Mouse (Mus musculus) hindbrain, embryonic 10.5 days (tissue): ENCODE measurements around the gene Cacng7. TPM values are rescaled to one million over a fixed set of nuclear protein-coding genes. Genes with fewer than 3 reads are reported as not detected.

Experiments used
- DNase-seq: peaks from one replicate; pipeline ENCODE4 v3.0.0-alpha.2; 2017; ENCODE audit warnings: low spot score
- H3K27ac ChIP-seq: fragments of 300-500 bp; sonication (generic); 2 replicates; pipeline ENCODE4 v1.5.1; 2016; ENCODE audit warnings: mild to moderate bottlenecking, moderate library complexity
- H3K27me3 ChIP-seq: fragments of 300-500 bp; sonication (generic); 2 replicates; pipeline ENCODE4 v1.6.1; 2016; ENCODE audit warnings: mild to moderate bottlenecking; ENCODE audit not compliant: poor library complexity, insufficient read depth, severe bottlenecking
- H3K36me3 ChIP-seq: fragments of 300-500 bp; sonication (generic); 2 replicates; pipeline ENCODE4 v1.6.1; 2016; ENCODE audit warnings: mild to moderate bottlenecking, moderate library complexity
- H3K4me1 ChIP-seq: fragments of 300-500 bp; sonication (generic); replicated peaks from 2 replicates; pipeline ENCODE4 v1.6.1; 2016; ENCODE audit warnings: mild to moderate bottlenecking
- H3K4me3 ChIP-seq: fragments of 300-500 bp; sonication (generic); 2 replicates; pipeline ENCODE4 v1.5.1; 2016; ENCODE audit warnings: mild to moderate bottlenecking, moderate library complexity
- H3K9me3 ChIP-seq: fragments of 300-500 bp; sonication (generic); 2 replicates; pipeline ENCODE4 v1.6.1; 2016; ENCODE audit warnings: mild to moderate bottlenecking, moderate library complexity
- WGBS: fragments of 180-500 bp; shearing (Covaris S2); methylation state at CpG from one replicate; pipeline ENCODE4 v1.1.7; 2016; 5-methylcytosine and 5-hydroxymethylcytosine counted together
- polyA plus RNA-seq: library from polyadenylated mRNA; unstranded; fragments of >200 nt; fragmentation: Nextera tagmentation; extraction: Ambion mirVana; gene quantifications from 2 replicates; pipeline ENCODE4 v1.2.1, GENCODE M21; 2016

Gene Cacng7
- polyA plus RNA-seq, 1 experiment from 2014 or later, result 2.2 TPM

GRCm38 (mm10) chr7:3366705-3367516, 34.2 kb downstream of the Cacng7 start:
- H3K4me3 ChIP-seq, result no peak overlapping the region
- H3K9me3 ChIP-seq, result no peaks in the 10 kb centered on the region
- WGBS, result 12% methylated on average over 42 of the region's 42 CpGs
- H3K27ac ChIP-seq, result no peak overlapping the region
- peaks cover 35% of the 10 kb centered on the region for H3K27me3 ChIP-seq
- peaks cover 42% of the 10 kb centered on the region for H3K36me3 ChIP-seq
- DNase-seq, result no peak
- H3K4me1 ChIP-seq, result peaks cover 25% of the 10 kb centered on the region

GRCm38 (mm10) chr7:3367569-3367968, 34.8 kb downstream of the Cacng7 start:
- no peak overlapping the region for H3K4me3 ChIP-seq
- no peaks in the 10 kb centered on the region for H3K9me3 ChIP-seq
- peaks cover 37% of the 10 kb centered on the region for H3K36me3 ChIP-seq
- no peak overlapping the region for H3K27ac ChIP-seq
- DNase-seq, result no peak
- 10% methylated on average over 11 of the region's 11 CpGs for WGBS
- peaks cover 25% of the 10 kb centered on the region for H3K4me1 ChIP-seq
- peaks cover 35% of the 10 kb centered on the region for H3K27me3 ChIP-seq

- peak; percentile 15 for DNase-seq
- Histone ChIP-seq H3K27ac (no peak overlapping the region), H3K27me3 (peaks cover 35% of the 10 kb centered on the region), H3K4me3 (no peak overlapping the region), H3K4me1 (peaks cover 25% of the 10 kb centered on the region), H3K9me3 (no peaks in the 10 kb centered on the region), H3K36me3 (peaks cover 37% of the 10 kb centered on the region)
- WGBS, result 25% methylated on average over 12 of the region's 12 CpGs
Observed at GRCm38 (mm10) chr7:3368311-3368710, 35.6 kb downstream of the Cacng7 start.

- Histone ChIP-seq H3K36me3 (peaks cover 30% of the 10 kb centered on the region), H3K27me3 (peaks cover 35% of the 10 kb centered on the region), H3K27ac (no peak overlapping the region), H3K4me1 (peaks cover 25% of the 10 kb centered on the region), H3K4me3 (no peak overlapping the region), H3K9me3 (no peaks in the 10 kb centered on the region)
- no peak for DNase-seq
- WGBS, result 79% methylated on average over 6 of the region's 6 CpGs
Observed at GRCm38 (mm10) chr7:3369189-3369588, 36.4 kb downstream of the Cacng7 start.

DNA sequence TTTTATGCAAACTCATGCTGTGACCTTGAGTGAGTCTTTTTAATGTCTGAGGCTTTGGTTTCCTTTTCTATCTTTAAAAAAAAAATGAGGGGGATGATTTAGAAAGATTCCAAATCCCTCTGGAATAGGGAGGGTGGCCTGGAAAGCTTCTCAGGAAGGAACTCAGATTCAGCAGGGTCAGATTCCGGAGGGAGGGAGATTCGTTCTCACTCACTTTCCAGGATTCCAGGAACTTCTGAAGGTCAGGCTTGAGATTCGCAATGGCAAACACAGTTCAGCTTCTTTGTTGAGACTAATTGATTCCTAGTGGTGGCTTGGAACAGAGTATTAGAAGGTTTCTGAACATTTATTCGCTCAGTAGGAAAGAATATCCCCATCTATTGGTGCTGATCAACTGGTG, 37.7 kb downstream of the Cacng7 start:
- peaks cover 25% of the 10 kb centered on the region for H3K4me1 ChIP-seq
- H3K27ac ChIP-seq, result no peak overlapping the region
- DNase-seq, result no peak
- WGBS, result 58% methylated on average over 4 of the region's 4 CpGs
- H3K27me3 ChIP-seq, result peaks cover 27% of the 10 kb centered on the region
- no peaks in the 10 kb centered on the region for H3K9me3 ChIP-seq
- H3K4me3 ChIP-seq, result no peak overlapping the region
- H3K36me3 ChIP-seq, result peaks cover 18% of the 10 kb centered on the region

GRCm38 (mm10) chr7:3372376-3372775, 39.6 kb downstream of the Cacng7 start:
- H3K4me1 ChIP-seq, result peaks cover 10% of the 10 kb centered on the region

GRCm38 (mm10) chr7:3373754-3374153, 41.0 kb downstream of the Cacng7 start:
- Histone ChIP-seq H3K27ac (no peak overlapping the region), H3K4me1 (no peaks in the 10 kb centered on the region), H3K27me3 (no peaks in the 10 kb centered on the region), H3K4me3 (no peak overlapping the region), H3K36me3 (no peaks in the 10 kb centered on the region), H3K9me3 (no peaks in the 10 kb centered on the region)
- WGBS, result 92% methylated on average over 8 of the region's 8 CpGs
- DNase-seq, result no peak

More at GRCm38 (mm10) chr7:3372376-3372775, 39.6 kb downstream of the Cacng7 start:
- 48% methylated on average over 2 of the region's 2 CpGs for WGBS
- Histone ChIP-seq H3K27me3 (peaks cover 7% of the 10 kb centered on the region), H3K27ac (no peak overlapping the region), H3K4me3 (no peak overlapping the region), H3K36me3 (no peaks in the 10 kb centered on the region), H3K9me3 (no peaks in the 10 kb centered on the region)
- no peak for DNase-seq

DNA sequence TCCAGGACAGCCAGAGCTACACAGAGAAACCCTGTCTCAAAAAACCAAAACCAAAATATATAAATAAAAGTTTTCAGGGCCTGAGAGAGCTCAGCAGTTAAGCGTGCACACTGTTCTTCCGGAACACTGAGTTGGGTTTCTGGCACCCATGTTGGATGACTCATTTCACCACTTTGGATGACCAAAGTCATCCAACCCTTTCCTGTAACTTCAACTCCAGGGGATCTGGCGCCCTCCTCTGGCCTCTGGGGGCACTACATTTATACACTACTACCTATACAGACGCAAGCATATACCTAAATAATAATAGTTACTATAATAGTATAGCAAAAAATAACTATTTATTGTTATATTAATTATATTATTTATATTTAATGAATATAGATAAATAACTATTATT, 44.1 kb downstream of the Cacng7 start:
- H3K27ac ChIP-seq, result no peak overlapping the region
- peak; percentile 38 for DNase-seq
- 51% methylated on average over 4 of the region's 4 CpGs for WGBS
- H3K4me3 ChIP-seq, result no peak overlapping the region
- no peaks in the 10 kb centered on the region for H3K36me3 ChIP-seq
- H3K27me3 ChIP-seq, result no peaks in the 10 kb centered on the region
- no peaks in the 10 kb centered on the region for H3K4me1 ChIP-seq
- H3K9me3 ChIP-seq, result no peaks in the 10 kb centered on the region

DNA sequence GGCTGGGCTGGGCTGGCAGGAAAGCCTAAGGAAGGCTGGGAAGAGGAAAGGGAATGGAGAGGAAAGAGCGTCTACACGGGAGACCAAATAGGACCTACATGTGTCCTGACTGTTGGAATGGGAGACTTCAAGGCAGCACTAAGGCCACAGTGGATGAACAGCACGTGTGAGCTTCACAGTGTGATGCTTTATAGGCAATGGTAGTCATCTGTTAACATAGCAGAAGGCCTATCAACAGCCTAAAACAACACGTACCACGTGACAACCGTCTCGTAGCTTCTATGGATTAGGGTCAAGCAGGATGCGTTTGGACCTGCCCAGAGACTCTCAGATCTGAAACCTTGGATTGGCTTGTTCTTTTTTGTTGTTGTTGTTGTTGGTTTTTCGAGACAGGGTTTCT, 49.4 kb downstream of the Cacng7 start:
- Histone ChIP-seq H3K27ac (no peak overlapping the region), H3K27me3 (no peaks in the 10 kb centered on the region), H3K36me3 (no peaks in the 10 kb centered on the region), H3K4me1 (no peaks in the 10 kb centered on the region), H3K4me3 (no peak overlapping the region), H3K9me3 (no peaks in the 10 kb centered on the region)
- 86% methylated on average over 9 of the region's 9 CpGs for WGBS
- no peak for DNase-seq

- 0 out of 2 replicates have a peak, but pooled peaks cover 5% of the 10 kb centered on the region for H3K4me1 ChIP-seq
- 90% methylated on average over 5 of the region's 5 CpGs for WGBS
- no peak for DNase-seq
- H3K27me3 ChIP-seq, result no peaks in the 10 kb centered on the region
- H3K9me3 ChIP-seq, result no peaks in the 10 kb centered on the region
- H3K4me3 ChIP-seq, result no peak overlapping the region
- no peaks in the 10 kb centered on the region for H3K36me3 ChIP-seq
- no peak overlapping the region for H3K27ac ChIP-seq
Observed at GRCm38 (mm10) chr7:3384807-3385319, 52.1 kb downstream of the Cacng7 start.

GRCm38 (mm10) chr7:3386036-3386730, 53.4 kb downstream of the Cacng7 start:
- Histone ChIP-seq H3K27me3 (no peaks in the 10 kb centered on the region), H3K4me1 (peaks cover 17% of the 10 kb centered on the region), H3K4me3 (no peak overlapping the region), H3K27ac (no peak overlapping the region), H3K9me3 (no peaks in the 10 kb centered on the region), H3K36me3 (no peaks in the 10 kb centered on the region)
- WGBS, result 85% methylated on average over 6 of the region's 6 CpGs
- DNase-seq, result no peak

- Histone ChIP-seq H3K4me3 (no peak overlapping the region), H3K27ac (no peak overlapping the region), H3K9me3 (no peaks in the 10 kb centered on the region), H3K4me1 (peaks cover 26% of the 10 kb centered on the region), H3K27me3 (no peaks in the 10 kb centered on the region; the same call in 1 of the 2 replicates), H3K36me3 (no peaks in the 10 kb centered on the region)
- DNase-seq, result no peak
- 86% methylated on average over 18 of the region's 18 CpGs for WGBS
Observed at GRCm38 (mm10) chr7:3387761-3388160, 55.0 kb downstream of the Cacng7 start.

DNA sequence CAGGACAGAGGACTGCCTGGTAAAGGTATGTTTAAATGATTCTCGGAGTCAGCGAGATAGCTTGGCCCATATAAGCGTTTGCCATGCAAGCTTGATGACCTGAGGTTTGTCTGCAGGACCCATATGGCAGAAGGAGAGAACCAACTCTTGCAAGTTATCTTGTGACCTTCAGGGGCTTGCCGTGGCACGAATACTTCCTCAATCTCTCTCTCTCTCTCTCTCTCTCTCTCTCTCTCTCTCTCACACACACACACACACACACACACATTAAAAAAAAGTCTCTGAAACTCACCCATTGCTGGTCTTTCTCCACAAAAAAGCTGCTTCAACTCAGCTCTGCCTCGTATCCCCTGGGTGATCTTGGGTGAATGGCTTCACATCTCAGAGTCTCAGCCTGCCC, 56.1 kb downstream of the Cacng7 start:
- DNase-seq, result no peak
- no peak overlapping the region for H3K4me3 ChIP-seq
- WGBS, result 67% methylated on average over 6 of the region's 6 CpGs

More for the DNA sequence above, 56.1 kb downstream of the Cacng7 start:
- Histone ChIP-seq H3K9me3 (no peaks in the 10 kb centered on the region), H3K36me3 (peaks cover under 1% of the 10 kb centered on the region; the same call in 1 of the 2 replicates), H3K27me3 (no peaks in the 10 kb centered on the region; the same call in 1 of the 2 replicates), H3K27ac (no peak overlapping the region), H3K4me1 (peaks cover 27% of the 10 kb centered on the region)
